Mouse (Mus musculus): ENCODE results near the gene Hs3st1.

GRCm38 (mm10) chr5:39643924-39644826 lies 111.1 kb downstream of the Hs3st1 start:
- TF ChIP-seq CHD1 (IDR thresholded peaks at IDR 0.05; ENCODE audit: low read depth, low read length) (no peak), CTCF (conservative IDR thresholded peaks at IDR 0.05 in 1 of 2, IDR thresholded peaks at IDR 0.05 in 1 of 2; ENCODE audit: low read depth in 2 of 2, low read length in 2 of 2) (peak; percentile 11 to 51; a peak in 2 of 4 replicates), USF2 (conservative IDR thresholded peaks at IDR 0.05; ENCODE audit: low read depth, low read length) (no peak), POLR2A (IDR thresholded peaks at IDR 0.05; ENCODE audit: low read depth, low read length) (peak; percentile 29; the same call in 1 of the 2 replicates), CHD2 (IDR thresholded peaks at IDR 0.05; ENCODE audit: low read length) (no peak), KAT2A (IDR thresholded peaks at IDR 0.05; ENCODE audit: insufficient replicate concordance, low read length) (no peak), MAFK (IDR thresholded peaks at IDR 0.05; ENCODE audit: insufficient replicate concordance, low read length) (no peak), ETS1 (conservative IDR thresholded peaks at IDR 0.05; ENCODE audit: low read depth, low read length) (no peak), ZKSCAN1 (IDR thresholded peaks at IDR 0.05; ENCODE audit: borderline replicate concordance, low read depth, low read length) (no peak), ZNF384 (IDR thresholded peaks at IDR 0.05; ENCODE audit: low read depth, low read length) (no peak)

All from CH12.LX (cell line).